Mouse (Mus musculus): ENCODE data around the gene Rcc1l. TPM values are rescaled to one million over a fixed set of nuclear protein-coding genes. Genes with fewer than 3 reads are reported as not detected.

The Rcc1l gene
- 10 to 100 TPM; 26.6 to 29.4 TPM for total RNA-seq (2021)
- long read RNA-seq, experiment 1, transcript Rcc1l-201 (11 exons, 2,321 nt) = major isoform, 71 of 101 reads
- long read RNA-seq, experiment 1, partial matches to known transcripts = 5 of 101 reads
- long read RNA-seq, experiment 1, other reads (novel, unspliced or antisense) = 25 of 101 reads
- long read RNA-seq, experiment 2, transcript Rcc1l-201 (11 exons, 2,321 nt) = major isoform, 34 of 50 reads
- long read RNA-seq, experiment 2, partial matches to known transcripts = 6 of 50 reads
- long read RNA-seq, experiment 2, other reads (novel, unspliced or antisense) = 10 of 50 reads

DNA sequence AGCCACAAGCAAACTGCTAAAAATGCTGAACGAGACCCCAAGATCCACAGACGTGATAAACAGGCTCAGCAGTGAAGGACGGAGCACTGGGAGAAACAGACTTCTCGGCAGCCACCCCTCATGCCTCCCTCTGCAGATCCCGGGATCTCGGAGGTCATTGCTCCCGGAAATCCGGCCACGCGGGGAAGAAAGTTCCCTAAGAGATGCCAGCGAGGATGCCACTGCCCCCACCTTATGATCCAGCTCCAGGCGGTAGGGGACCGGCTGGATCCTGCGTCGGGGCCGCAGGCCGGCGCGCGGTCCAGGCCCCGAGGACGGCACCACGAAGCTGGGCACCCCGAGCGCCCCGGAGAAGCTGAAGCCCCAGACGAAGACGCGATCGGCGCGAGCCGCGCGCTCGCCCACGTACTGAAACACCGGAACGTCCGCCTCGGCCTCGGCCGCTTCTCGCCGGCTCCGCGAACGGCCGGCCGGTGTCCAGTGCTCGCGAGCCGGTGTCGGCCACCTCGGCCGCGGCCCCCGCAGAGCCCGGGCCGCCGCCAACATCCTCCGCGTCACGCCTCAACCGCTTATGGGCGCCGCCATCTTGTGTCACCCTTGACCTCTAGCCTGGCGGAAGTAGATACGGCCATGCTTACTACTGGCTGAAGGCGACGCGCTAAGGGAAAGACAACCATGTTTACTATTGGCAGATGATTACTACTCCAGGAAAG is at the start of gene Rcc1l:
Rcc1l (minus strand) TSS at position 606 of the 713 bp plus-strand sequence.
- DNase-seq = peak; percentile 89

DNA sequence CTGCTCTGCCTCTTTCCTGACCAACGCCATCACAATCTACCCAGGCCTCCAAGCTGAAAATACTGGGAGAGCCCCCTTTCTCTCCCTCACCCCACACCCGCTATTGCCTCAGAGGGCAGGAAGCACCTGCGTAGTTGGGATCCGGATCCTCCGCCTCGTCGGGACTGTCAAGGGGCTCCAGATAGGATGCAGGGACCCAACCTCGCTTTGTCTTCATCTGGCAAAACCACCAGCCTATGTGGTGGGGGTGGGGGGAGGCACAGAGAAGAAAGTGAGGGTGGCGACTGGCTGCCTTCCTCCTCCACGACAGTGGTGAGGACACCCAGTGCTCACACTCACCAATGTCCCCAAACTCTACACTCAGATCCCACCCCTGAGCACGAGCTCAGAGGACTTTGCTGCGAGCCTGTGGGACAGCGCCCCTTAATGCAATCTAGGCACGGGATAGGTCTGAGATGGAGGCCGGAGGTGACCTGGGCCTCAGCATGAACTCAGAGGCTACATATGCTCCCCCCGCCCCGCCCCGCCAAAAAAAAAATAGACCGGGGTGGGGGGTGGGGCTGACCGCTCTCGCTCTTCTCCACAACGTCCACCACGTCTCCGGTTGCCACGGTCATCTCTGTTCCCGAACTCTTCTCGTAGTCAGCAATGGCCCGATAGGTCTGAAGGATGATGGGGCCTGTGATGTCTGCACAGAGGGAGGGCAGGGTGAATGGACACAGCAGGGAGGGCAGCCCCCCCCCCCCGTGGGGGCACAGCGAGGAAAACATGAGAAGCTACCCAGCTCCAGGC is 48.7 kb upstream of the Rcc1l start:
- DNase-seq = no peak

DNA sequence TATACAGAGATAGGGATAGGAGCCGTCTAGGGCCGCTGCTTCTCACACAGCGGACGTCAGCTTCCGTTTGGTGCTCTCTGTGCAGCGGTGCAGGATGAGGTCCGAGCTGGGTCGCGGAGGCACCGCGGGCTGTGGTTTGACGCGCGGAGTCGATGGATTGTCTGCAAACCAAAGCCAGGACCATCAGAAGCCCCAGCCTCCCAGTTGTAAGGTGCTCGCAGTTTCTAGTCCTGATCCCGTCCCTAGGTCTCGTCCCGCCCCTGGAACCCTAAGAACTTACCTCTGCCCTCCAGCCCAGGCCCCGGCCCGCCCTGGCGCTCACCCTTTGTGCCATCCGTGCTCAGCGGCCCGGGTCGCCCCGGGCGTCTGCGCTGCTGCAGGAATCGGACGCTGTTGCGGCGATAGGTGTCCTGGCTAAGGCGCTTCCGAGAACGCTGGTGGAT is 45.2 kb upstream of the Rcc1l start:
- DNase-seq = peak; percentile 22

DNA sequence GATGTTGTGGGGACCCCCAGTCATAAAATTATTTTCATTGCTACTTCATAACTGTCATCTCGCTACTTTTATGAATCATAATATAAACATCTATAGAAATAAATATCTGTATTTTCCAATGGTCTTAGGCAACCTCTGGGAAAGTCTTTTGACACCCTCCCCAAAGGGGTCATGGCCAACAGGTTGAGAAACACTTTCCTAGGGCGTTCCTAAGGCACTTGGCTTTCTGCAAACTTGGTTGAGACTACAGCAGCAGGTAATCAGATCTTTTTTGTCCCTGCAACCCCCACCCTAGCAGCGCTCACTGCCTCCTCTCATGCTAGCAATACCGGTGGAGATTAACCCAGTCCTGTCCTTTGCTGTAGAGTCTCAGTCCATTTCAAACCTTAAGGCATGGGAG is 44.7 kb upstream of the Rcc1l start:
- DNase-seq = peak; percentile 31

DNA sequence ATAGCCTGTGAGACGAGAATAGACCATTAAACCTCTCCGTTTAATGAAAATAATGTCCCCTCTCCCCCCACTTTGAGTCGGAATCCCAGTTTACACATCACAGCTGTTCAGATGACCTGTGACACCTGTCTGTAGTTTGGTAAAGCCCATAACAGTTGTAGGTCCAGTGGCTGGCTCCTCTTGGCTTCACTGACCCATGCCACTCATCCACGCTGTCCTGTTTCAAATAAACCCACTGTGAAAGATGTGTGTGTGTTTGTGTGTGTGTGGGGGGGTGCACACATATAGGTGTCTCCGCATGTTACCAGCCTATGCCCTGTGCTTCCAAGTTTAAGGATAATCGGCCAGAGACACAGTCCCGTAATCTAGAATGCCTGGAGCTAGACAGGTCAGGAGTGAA is 41.3 kb upstream of the Rcc1l start:
- DNase-seq = no peak

DNA sequence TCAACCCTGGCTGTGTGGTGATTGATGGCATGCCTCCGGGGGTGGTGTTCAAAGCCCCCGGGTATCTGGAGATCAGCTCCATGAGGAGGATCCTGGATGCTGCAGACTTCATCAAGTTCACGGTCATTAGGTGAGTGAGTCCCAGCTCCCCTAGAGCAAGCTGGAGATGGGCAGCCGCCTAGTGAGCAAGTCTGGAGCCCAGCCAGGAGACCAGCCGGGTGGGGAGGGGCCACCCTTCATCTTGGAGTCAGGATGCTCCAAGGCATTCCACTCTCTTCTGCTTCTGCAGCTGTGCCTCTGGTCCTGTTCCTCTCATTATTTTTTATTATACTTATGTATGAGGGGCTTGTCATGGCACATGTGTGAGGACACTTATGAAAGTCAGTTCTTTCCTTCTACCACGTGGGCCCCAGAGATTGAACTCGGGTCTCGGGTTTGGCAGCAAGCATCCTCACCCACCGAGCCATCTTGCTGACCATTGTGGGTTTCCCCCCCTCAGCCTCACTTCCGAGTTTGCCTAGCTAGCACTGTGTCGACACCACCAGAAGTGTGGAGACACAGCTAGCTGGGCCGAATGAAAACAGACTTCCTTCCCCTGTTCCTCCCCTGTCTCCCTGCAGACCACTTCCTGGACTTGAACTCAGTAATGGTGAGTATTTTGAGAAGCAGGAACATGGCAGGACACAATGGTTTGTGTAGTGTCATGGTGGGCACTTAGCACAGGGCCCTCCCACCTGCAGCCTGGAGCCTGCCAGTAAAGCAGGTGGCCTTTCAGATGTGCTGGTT is 37.6 kb upstream of the Rcc1l start:
- DNase-seq = no peak

DNA sequence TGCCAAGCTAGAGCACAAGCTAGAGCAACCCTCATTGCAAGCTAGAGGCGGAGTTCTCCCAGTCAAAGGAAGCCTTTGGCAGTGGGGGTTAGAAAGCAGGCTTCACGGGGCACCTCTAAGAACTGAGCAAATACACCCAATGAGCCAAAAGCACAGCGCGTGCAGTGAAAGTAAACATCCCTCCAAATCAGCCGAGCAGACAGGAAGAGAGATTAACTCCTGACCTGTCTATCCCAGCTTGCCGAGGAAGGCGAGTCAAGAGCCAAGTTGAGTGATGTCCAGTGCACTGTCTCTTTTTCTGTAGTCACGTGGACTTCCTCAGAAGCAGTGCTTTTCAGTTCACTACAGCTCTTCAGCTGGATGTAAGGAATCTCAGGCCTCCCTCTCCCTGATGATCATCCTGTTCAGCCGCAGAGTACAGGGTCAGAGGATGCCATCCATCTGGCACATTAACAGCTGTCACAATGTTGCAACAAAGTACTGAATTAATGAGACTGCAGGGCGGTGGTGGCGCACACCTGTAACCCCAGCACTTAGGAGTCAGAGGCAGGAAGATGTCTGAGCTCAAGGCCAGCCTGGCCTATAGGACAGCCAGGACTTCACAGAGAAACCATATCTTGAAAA is 33.5 kb upstream of the Rcc1l start:
- DNase-seq = no peak

DNA sequence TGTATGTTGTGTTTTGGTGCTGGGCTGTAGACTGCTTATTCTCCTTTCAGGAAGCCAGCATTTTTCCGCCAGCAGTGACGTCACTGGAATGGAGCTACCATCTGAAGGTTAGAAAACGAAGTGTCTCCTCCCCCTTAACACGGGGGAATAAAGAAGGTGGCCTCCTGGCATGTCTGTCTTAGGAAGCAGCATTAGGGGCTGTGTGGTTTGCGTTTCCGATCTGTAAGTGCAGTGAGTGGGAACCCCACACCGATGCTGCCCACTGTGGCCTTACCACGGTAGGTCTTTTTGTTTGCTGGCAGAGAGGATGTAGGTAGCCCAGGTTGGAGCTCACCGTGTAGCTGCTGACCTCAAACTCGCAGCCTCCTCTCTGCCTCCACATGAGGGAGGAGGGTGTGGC is 30.1 kb upstream of the Rcc1l start:
- no peak for DNase-seq

DNA sequence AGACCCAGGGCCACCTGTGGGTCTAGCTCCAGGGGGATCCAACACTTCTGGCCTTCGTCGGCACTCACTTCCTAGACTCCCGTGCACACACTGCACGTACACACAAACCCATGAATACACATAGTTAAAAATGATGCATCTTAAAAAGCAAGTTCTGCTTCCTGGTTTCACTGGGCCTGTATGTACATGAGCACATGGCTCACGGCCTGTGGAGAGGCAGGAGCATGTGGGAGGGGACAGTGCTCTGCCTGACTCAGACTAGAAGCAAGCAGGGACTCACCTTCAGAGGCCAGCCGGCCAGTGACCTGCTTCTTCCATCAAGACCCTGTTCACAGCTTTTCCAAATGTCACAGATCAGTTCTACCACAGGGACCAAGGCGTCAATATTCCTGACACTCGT is 17.1 kb upstream of the Rcc1l start:
- no peak for DNase-seq

DNA sequence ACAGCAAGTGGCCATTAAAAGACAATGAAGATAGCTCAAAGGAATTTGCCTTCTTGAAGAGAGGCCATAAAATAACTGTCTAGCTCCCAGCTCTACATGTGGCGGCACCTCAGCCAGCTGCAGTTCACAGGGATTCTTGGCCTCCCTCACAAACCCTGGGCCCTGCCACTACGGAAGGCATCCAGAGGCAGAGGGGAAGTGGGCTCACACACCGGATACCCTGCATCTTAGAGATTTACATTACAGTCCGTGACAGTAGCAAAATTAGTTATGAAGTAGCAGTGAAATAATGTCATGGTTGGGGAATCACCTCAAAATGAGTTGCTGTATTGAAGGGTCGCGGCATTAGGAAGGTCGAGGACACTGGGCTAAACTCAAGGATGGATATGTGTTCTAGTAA is 12.0 kb upstream of the Rcc1l start:
- no peak for DNase-seq

DNA sequence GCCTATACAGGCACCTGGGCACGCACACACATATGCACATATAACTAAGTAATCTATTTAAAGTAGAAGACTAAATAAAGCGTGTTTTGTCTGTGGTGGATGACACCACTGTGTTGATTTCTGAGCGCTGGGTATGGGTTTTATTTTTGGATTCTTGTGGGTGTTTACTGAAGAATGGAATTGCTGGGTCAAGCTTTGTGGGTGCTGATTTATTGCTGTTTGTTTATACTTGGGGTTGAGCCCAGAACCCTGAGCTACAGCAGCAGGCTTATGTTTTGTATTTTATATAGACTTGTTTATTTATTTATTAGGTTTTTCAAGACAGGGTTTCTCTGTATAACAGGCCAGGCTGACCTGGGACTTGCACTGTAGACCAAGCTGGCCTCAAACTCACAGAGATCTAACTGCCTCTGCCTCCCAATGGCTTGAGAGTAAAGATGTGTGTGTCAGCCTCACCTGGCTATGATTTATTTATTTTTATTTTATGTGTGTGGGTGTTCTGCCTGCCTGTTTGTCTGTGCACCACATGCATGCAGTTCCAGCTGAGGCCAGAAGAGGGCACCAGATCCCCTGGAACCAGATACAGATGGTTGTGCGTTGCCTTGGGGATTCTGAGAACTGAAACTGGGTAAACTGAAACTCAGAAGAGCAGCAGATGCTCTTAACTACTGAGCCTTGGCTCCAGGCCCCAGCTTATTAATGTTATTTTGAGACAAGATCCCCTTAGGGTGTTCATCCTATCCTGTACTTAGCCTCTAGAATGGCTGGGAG is 10.6 kb upstream of the Rcc1l start:
- DNase-seq = peak; percentile 71

DNA sequence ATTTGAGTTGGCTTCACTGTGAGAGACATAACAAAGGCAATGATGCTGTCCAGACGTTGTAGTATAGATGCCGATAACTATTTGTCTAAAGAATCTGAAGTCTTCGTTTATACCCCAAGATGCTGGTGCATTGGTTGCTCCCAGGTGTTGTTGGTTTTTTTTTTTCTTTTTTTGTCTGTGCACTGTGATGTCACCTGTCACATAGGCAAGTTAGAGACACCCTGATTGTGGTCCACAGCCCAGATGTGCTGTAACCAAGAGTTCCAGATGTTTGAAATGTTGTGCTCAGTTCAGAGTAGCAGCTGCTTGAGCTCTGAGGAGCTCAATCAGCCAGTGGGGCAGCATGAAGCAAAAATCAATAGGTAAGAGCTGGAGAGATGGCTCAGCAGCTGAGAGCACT is 9.5 kb upstream of the Rcc1l start:
- no peak for DNase-seq

DNA sequence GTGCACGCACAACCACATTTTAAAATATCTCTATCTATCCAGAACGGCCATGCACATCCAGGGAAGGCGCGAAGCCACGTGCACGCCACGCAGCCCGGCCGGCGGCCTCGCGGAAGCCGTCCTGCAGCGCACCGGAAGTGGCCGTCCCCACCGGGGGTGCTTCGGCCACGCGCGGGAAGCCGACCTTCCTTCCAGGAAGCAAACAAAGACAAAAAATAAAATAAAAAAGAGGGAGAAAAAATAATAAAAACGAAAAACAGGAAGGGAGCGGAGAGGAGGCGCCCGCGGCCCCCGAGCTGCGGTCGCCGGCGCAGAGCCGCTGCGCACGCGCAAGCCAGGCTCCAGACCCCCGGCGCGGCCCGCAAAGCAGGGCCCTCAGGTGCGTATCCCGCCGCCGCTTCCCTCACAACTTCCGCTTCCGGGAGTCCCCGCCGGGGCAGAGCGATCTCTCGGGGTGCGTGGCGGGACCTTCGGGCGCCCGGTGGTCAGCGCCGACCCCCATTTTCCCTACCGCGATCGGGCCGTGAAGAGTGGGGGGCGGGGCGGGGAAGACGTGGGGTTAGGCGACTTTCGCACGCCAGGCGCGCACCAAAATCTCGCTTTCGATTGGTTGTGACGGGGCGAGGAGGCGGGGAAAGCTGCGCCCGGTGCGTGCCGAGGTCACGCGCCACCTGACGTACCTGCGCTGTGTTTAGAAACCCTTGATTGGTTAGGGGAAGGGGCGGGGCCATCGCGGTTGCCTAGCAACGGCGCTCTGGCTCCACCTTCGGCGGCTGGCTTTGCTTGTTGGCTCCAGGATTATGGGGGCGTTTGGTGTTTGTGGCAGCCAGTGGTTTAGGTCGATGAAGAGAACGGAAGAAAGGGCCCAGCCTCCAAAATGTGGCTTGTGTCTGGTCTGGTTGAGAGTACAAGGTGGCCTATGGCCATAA is 7.6 kb upstream of the Rcc1l start, which contains the start of gene Gtf2ird2:
Gtf2ird2 (plus strand) TSS at position 140 of the 929 bp plus-strand sequence.
- DNase-seq = peak; percentile 99

DNA sequence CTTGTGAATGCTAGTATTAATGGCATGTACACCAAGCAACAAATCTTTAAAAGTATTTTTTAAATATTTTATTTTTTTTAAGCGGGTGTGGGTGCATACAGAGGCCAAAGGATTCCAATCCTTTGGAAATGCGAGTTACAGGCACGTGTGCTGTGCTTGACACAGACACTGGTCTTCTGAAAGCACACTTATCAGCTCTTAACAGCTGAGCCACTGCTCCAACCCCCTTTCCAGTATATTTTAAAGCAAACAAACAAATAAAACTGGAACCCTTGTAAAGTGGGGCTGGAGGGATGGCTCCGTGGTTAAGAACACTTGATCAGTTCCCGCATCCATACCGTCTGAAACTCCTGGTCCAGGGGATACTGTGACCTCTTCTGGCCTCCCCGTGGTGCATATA is 6.6 kb upstream of the Rcc1l start:
- DNase-seq = no peak

DNA sequence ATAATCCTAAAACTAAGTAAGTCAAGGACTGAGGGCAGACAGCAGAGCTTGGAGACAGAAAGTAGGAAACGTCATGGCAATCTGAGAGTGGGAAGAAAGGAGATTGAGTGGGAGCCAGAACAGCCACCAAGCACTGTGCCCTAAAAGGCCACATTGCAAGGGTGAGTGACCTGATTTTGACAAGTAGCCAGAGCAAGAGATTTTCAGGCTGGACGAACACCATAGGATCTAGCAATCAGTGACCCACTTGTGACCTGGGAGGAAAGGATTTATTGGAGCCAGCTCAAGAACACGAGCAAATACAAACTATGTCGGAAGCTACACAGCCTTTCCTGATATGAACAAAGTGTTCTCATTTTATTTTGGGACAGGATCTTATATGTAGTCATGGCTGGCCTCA is 6.2 kb upstream of the Rcc1l start:
- DNase-seq = peak; percentile 66

DNA sequence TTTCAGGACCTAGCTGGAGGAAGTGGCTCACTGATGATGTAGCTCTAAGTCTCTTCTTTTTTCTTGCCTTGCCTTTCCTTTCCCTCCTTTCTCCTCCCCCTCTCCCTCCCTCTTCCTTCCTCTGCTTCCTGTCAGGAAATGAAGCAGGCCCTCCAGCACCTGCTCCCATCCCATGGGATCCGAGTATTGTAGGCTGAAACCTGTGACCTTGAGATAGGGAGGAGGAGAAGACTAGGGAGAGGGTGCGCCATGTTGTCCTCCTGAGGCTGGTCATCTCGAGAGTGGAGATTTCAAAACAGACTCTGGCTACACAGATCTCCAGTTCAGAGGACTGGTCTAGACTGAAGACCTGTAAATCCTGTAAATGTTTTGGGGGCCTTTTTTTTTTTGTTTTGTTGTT is 5.6 kb upstream of the Rcc1l start:
- DNase-seq = peak; percentile 44

DNA sequence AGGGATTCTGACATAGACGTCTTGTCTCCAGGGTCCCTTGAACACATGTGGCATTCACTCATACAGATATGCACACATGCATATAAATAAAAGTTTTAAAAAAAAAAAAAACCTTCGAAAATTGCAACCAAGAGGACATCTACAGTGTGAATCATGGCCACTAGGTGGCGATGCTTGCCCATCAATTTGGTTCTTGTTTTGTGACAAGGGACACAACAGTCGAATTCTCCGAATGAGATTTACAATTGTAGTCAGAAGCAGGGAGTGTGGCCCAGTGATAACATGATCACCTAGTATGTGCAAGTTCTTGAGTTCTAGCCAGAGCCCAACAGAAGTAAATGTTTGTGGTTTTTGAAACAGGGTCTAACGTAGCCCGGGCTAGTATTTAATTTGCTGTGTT is 3.3 kb upstream of the Rcc1l start:
- DNase-seq = peak; percentile 90

DNA sequence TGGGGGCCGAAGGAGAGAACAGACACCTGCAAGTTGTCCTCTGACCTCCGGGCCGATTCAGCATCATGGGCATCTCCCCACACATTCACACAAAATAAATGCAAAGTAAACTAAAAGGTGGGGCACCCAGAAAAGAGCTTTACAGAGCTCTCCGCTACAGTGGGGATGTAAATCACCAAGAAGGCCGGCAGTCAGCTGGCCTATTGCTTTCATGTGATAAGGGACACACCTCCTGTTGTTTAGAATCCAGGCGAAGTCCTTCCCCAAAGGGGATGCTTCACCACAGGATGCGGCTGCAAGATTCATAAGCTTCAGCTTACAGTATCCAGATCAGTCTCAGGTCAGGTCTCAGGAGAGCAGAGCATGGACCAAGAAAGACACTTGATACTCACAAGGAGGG is 2.0 kb upstream of the Rcc1l start:
- DNase-seq = no peak

DNA sequence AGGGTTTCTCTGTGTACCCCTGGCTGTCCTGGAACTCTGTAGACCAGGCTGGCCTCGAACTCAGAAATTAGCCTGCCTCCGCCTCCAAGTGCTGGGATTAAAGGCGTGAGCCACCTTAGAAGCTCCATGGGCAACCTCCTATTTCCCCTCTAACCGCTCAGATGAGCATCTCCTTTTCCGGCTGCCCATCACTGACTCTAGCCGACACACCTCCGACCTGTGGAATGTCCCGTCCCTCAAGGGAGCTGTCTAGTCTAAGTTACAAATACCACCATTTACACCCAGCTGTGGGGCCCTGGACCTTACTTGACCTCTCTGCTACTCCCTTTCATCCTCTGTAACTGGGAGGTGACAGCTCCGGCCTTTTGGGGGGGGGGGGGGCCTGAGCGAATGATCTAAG is 878 bp downstream of the Rcc1l start:
- DNase-seq = peak; percentile 26

DNA sequence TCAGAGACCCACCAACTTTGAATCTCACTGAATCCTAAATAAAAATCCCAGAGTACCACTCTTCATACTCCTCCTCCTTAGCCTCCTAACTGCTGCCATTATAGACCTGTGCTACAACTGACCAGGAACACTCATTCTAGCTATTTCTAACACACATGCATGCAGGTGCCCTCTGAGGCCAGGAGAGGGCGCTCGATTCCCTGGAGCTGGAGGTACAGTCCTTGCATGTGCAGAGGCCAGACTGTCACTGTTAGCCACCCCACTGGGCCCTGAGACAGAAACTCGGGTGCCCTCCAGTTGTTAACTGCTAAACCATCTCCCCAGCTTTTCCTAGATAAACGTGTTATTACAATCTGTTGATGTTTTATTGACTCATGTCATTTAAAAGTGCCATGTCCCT is 3.4 kb downstream of the Rcc1l start:
- peak; percentile 68 for DNase-seq

All from adrenal gland, postnatal 10 days (tissue).